In the genomic region with DNA sequence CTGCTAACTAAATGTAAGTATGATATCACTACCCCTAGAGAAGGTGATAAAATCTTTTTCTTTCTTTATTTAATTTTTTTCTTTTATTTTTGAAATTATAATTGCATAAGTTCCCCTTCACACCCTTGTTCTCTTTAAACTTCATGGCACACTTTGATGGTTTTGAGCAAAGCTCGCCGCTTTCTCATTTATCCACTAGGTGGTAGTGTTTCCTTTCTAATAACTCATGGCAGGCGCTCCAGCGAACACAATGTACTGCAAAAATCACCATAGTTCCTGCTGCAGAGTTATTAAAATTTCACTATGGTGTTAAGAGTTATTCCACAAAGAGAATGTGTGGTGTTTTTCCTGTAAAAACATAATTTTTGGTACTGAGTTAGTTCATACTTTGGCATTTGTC, we compare ENCODE assay signal across 7 mouse cellular contexts. TPM values are rescaled to one million over a fixed set of nuclear protein-coding genes. Genes with fewer than 3 reads are reported as not detected.
DNase-seq lines count a peak whose midpoint lies in the region; ATAC-seq lines count a peak whose summit lies in the region.

No protein-coding gene starts in this region.

- ATAC-seq in frontal cortex, adult (ENCODE audit: low TSS enrichment) = peak; percentile 91
- ATAC-seq in megakaryocyte, adult 5-6 weeks (ENCODE audit: poor library complexity, severe bottlenecking) = peak; percentile 74

- peak; percentile 75 for DNase-seq in 3T3-L1 (ENCODE audit: low read depth, low spot score)
- DNase-seq in 416B (ENCODE audit: low read depth) = peak; percentile 63
- peak; percentile 3 for DNase-seq in c-Kit-positive CD71-positive TER-119-positive erythroid progenitor cells, embryonic 14.5 days (ENCODE audit: low spot score)
- peak; percentile 53 for DNase-seq in kidney, postnatal 14 days
- peak; percentile 35 for DNase-seq in right cerebral cortex, postnatal 4 days

RNA-seq across cellular contexts. Expression of a gene that starts 26.7 kb away (rescaled TPM):
- 147 and 160 TPM in 2 replicates for total RNA-seq in megakaryocyte, adult 5-6 weeks (2015)
- total RNA-seq in megakaryocyte, adult 5-6 weeks (2017) = 146 and 160 TPM in 2 replicates

Comparison
In these comparisons a context has a peak if more than half of its experiments do, and no peak if none do; other contexts are left out.
1. Peak in every context shown above with its lines: DNase-seq and ATAC-seq.
2. DNase-seq: peak in every context shown above with its lines; median percentile 75 in 3T3-L1; 63 in 416B; 53 in kidney, postnatal 14 days; 35 in right cerebral cortex, postnatal 4 days; 3 in c-Kit-positive CD71-positive TER-119-positive erythroid progenitor cells, embryonic 14.5 days.